Mouse (Mus musculus) hematopoietic stem cell, adult 5-6 weeks (primary cell): ENCODE data around the gene Mrm1. TPM values are rescaled to one million over a fixed set of nuclear protein-coding genes. Genes with fewer than 3 reads are reported as not detected.
A peak's percentile ranks its signal among the peaks of the same experiment; 100 is the strongest.

Source experiments
- ATAC-seq, 2 experiments: fragments of 125-278 bp in 1 of 2; replicated peaks in 1 of 2; 2 replicates each; pipeline ENCODE4 v1.8.0; 2016 to 2017; ENCODE audit warnings: inconsistent platforms in 2 of 2, mild to moderate bottlenecking in 2 of 2, moderate number of reproducible peaks in 2 of 2, low read depth in 1 of 2, moderate TSS enrichment in 1 of 2; ENCODE audit not compliant: low FRiP score in 2 of 2, poor library complexity in 2 of 2, severe bottlenecking in 2 of 2, insufficient read depth in 1 of 2, low TSS enrichment in 1 of 2
- total RNA-seq: library from RNA; stranded (forward); fragments of 172-1452, 232-1000 nt; gene quantifications from 2 replicates; pipeline ENCODE4 v1.2.3, GENCODE M21; 2017

The Mrm1 gene
- total RNA-seq, 1 experiment from 2014 or later = 9.5 TPM

- ATAC-seq = no peak
Observed at GRCm38 (mm10) chr11:84821131-84821770, 1.9 kb upstream of the Mrm1 start.

- ATAC-seq = peak; percentile 54 to 55
Observed at GRCm38 (mm10) chr11:84818085-84818960, 992 bp downstream of the Mrm1 start.

GRCm38 (mm10) chr11:84817362-84817761 is 2.0 kb downstream of the Mrm1 start:
- ATAC-seq = no peak

- ATAC-seq = peak; percentile 60 to 71
Observed at GRCm38 (mm10) chr11:84813724-84814510, 5.4 kb downstream of the Mrm1 start.

GRCm38 (mm10) chr11:84804373-84804772 is 14.9 kb downstream of the Mrm1 start:
- no peak for ATAC-seq

- peak; percentile 59 to 80 for ATAC-seq
Observed at GRCm38 (mm10) chr11:84797627-84798353, 21.5 kb downstream of the Mrm1 start.

GRCm38 (mm10) chr11:84797026-84797425 is 22.3 kb downstream of the Mrm1 start:
- ATAC-seq = no peak

- ATAC-seq = peak; percentile 56 to 76; a peak in 3 of 4 replicates
Observed at GRCm38 (mm10) chr11:84794496-84795113, 24.7 kb downstream of the Mrm1 start.

GRCm38 (mm10) chr11:84793545-84793944 is 25.8 kb downstream of the Mrm1 start:
- no peak for ATAC-seq

GRCm38 (mm10) chr11:84790383-84790782 is 28.9 kb downstream of the Mrm1 start:
- no peak for ATAC-seq

GRCm38 (mm10) chr11:84780143-84780870 is 39.0 kb downstream of the Mrm1 start:
- ATAC-seq = no peak

GRCm38 (mm10) chr11:84775560-84775959 is 43.8 kb downstream of the Mrm1 start:
- ATAC-seq = no peak

- ATAC-seq = no peak
Observed at GRCm38 (mm10) chr11:84774870-84775514, 44.3 kb downstream of the Mrm1 start.

GRCm38 (mm10) chr11:84767898-84768297 is 51.4 kb downstream of the Mrm1 start:
- ATAC-seq = no peak

- no peak for ATAC-seq
Observed at GRCm38 (mm10) chr11:84765125-84765524, 54.2 kb downstream of the Mrm1 start.

- ATAC-seq = no peak
Observed at GRCm38 (mm10) chr11:84764527-84764961, 54.8 kb downstream of the Mrm1 start.
